Mouse (Mus musculus) spleen, postnatal 36 days (tissue): ENCODE measurements around the gene Slc52a3.
A peak's percentile ranks its signal among the peaks of the same experiment; 100 is the strongest.

Experiments used
- DNase-seq, 2 experiments: peaks; one replicate each; pipeline ENCODE4 v3.0.0; 2022; ENCODE audit warnings: low spot score in 2 of 2, mixed read lengths in 1 of 2

The Slc52a3 gene

GRCm38 (mm10) chr2:151999669-152000290, 3.5 kb downstream of the Slc52a3 start:
- DNase-seq, result no peak

DNA sequence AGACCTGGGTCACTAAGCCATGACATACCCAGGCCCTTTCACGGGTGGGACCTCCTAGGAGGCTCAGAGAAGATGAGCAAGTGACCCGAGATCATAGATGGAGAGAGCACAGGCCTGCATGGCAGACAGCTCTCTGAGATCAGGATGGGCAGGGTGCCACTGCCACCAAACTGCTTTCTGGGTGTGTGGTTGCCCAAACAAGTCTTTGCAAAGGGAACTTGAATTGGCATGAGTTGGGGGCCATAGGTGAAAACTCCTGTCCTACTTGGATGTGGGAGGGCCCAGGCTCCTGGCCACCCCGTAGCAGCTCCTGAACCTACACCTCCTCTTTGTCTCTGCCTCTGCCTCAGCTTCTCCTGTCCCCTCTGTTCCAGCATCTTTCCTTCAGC, 4.0 kb downstream of the Slc52a3 start:
- DNase-seq, result no peak

- no peak for DNase-seq
These were observed 4.4 kb downstream of the Slc52a3 start for GRCm38 (mm10) chr2:152000735-152001134.

DNA sequence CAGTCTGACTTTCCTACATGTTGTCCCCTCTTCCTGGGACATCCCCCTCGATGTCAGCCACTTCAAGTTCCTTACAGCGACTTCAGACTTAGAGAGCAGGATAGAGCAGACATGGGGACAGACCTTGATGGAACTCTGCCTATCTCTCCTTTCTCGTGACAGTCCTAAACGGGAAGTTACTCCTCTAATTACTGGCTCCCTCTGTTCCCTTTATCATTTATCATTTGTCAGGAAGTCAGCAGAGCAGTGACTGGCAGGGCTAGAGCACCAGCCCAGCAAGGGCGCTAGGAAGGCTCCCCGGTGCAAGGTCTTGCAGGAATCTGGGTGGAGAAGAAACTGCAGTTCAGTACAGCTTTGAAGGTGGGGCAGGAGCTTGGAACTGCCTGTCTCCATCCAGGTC, 6.2 kb downstream of the Slc52a3 start:
- DNase-seq, result no peak

DNA sequence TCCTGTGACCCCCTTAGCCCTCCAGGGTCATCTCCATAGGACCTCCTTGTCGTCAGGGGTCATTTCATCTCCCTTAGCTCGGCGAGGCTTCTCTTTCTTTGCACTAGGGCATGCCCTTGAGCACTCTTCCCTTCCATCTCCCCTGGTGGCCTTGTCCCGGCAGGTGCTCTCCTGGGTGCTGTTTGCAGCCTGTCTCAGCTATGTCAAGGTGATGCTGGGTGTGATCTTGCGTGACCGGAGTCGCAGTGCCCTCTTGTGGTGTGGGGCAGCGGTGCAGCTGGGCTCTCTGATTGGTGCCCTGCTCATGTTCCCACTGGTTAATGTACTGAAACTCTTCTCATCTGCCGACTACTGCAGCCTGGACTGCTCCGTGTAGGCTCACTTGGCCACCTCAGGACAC, 11.5 kb downstream of the Slc52a3 start:
- no peak for DNase-seq

- DNase-seq, result no peak
These were observed 12.9 kb downstream of the Slc52a3 start for GRCm38 (mm10) chr2:152009061-152009779.

GRCm38 (mm10) chr2:152010251-152010650, 13.9 kb downstream of the Slc52a3 start:
- DNase-seq, result no peak

DNA sequence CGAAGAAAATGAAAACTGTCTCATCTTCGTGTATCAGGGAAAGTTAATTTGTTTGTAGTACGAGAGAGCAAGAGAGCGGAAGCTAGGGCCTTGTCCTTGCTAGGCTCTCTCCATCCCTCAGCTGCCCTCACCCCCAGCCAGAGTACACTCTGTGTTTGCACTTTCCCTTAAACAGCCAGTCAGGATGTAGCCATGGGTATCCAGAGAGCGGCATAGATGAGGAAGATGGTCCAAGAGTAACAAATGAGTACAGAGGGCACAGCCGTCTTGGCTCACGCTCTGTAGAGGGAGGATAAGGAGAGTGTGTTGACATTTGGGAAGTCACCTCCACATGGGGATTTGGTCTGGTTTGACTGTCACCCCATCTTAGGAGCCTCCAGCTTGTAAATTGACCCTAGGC, 14.3 kb downstream of the Slc52a3 start:
- no peak for DNase-seq

DNA sequence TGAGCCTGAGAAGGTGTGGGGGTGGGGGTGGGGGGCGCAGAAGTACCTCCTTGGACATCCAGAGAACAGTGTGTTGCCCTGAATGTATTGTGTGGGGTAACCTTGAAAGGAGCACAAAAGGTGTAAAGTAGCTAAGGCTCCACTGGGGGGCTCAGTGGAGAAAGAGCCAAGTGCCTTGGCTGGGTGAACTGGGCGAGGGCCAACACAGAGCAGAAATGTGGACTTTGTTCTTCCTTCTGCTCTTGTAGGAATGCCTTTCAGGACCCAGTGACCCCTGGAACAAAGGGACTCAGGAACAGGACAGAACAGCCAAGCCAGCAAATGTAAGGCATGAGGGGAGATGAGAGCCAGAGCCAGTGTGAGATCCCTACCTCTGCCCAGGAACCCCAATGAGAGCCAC, 15.4 kb downstream of the Slc52a3 start:
- DNase-seq, result no peak

DNA sequence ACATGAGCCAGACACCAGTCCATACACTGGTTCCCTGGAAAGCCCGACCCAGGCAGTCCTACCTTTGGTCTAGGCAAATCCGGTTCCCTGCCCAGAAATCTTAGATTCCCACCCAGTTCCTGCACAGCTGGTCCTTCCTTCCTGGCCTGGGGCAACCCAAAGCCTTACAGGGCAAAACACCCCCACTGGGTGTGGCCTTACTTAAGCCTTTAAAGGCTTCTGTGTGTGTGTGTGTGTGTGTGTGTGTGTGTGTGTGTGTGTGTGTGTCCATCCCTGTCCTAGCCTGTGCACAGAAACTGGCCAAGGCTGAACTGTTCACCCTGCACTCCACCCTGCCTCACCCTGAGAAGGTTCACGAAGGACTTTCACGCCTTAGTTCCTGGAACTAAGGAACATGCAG, 15.9 kb downstream of the Slc52a3 start:
- DNase-seq, result no peak

- no peak for DNase-seq
These were observed 16.4 kb downstream of the Slc52a3 start for GRCm38 (mm10) chr2:152012701-152013100.

DNA sequence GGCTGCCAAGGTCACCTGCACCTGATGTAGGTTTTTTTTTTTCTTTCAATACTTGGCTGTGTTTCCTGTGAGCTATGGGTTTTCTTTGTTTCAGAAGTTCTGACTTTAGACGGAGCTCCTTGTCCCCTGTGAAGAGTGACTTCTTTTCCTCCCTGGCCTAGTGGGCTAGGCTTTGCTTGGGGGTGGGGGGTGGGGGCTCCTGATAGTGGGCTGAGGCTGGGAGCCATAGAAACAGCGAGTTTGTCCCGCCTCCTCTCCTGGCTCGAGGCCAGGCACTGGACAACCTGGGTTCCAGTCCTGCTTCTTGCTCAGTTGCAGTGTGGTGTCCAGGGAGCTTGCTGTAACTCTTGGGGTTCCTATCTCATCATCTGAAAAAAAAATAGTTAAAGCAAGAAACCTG, 19.7 kb downstream of the Slc52a3 start:
- no peak for DNase-seq

- no peak for DNase-seq
These were observed 20.4 kb downstream of the Slc52a3 start for GRCm38 (mm10) chr2:152016666-152017065.

DNA sequence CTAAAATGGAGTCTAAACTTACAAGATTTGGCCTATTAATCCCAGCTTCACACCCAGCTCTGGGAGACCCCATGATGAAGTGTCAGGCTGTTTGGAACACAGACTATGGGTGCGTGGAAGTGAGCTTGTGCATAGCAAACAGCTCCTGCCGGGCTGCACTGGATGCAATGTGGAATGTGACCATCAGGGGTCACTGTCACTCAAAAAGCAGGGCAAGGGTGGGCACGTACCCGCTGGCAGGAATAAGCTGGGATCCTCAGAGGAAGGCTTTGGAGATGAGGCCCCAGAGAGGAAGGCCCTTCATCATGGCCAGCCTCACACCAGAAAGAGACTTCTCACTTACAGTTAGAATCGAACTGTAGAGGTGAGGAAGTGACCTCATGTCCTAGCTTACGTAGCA, 23.9 kb downstream of the Slc52a3 start:
- DNase-seq, result no peak

DNA sequence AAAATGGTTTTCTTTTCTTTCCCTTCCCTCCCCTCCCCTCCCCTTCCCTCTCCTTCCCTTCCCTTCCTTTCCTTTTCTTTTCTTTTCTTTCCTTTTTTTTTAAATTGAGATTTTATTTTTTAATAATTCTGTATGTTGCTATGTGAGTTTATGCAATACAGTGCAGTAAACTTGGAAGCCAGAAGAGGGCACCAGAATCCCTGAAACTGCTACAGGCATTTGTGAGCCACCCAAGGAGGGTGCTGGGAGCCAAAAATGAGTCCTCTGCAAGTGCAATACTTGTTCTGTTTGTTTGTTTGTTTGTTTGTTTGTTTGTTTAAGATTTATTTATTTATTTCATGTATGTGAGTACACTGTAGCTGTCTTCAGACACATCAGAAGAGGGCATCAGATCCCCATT, 25.7 kb downstream of the Slc52a3 start:
- no peak for DNase-seq

DNA sequence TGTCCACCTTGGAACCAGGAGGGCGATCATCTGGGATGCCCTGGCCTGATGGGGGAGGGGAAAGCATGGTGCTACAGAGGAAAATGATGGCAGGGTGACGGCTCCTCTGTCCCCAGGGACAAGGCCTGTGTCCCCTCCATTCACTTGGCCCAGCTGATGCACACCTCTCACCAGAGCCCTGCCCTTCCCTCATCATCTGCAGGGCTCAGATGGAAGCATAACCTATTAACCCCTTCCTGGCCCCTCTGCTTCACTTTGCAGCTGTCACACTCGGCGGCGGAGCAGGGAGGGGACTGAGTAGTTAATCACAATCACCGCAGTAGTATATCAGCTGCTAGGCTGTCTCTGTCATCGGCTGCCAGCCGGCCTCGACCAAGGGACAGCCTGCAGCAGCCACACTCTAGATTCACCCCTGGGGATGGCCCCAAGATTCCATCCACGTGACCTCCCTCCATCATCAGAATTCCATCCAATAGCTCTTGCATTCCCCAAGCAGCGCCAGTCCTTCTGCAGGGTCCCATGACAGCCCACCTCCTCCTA, 28.6 kb downstream of the Slc52a3 start:
- no peak for DNase-seq

GRCm38 (mm10) chr2:152029252-152030082, 33.2 kb downstream of the Slc52a3 start:
- DNase-seq, result peak; percentile 66 to 70

DNA sequence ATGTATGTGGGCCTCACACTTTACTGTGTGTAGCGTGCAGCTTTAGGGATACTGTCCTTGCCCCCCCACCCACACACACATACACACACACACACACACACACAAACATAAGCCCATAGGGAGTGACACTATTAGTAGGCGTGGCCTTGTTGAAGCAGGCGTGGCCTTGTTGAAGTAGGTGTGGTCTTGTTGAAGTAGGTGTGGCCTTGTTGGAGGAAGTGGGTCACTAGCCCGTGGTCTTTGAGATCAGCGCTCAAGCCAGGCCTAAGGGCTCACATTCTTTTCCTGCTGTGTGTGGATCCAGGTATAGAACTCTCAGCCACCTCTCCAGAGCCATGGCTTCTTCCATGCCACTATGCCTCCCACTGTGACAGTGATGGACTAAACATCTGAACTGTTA, 34.7 kb downstream of the Slc52a3 start:
- no peak for DNase-seq

GRCm38 (mm10) chr2:152040101-152040500, 43.8 kb downstream of the Slc52a3 start:
- no peak for DNase-seq

DNA sequence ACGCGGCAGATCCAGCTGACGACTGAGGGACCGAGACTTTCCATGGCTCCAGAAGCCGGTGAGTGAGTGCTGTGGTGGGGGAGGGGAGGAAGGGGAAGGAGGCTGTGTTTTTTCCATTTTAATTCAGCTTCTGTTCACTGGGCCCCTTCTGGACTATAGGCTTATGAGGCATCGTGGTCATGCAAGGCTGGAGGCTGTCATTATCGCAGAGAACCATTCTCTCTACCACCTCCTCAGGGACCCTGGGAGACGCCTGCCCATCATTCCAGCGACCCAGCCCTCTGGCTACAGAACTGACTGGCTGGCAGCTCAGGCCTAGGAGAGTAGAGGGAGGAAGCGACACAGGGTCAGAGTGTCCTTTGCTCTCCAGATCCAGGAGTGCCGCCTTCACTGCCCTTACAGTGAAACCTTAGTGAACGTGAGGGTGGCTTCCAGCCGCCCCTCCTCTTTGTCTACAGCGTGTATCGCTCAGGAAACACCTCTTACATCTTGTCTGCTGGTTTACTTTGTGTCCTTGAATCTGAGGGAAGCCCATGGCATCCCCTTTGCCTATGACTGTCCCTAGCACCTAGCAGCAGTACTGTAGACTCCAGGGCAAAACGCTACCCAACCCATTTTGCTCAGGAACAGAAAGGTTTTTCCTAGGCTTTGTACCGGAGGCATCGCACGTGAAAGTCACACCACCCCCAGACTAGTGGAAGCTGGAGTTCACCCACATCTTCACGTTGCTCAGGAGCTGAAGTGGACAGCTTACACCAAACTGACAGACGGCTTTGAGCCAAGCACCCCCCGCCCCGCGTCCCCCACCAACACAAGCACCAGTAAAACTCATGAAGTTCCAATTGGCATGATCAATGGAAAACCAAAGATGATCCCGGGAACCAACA, 51.0 kb downstream of the Slc52a3 start:
- no peak for DNase-seq
